ENCODE assay signal across 23 mouse cellular contexts in the genomic region with DNA sequence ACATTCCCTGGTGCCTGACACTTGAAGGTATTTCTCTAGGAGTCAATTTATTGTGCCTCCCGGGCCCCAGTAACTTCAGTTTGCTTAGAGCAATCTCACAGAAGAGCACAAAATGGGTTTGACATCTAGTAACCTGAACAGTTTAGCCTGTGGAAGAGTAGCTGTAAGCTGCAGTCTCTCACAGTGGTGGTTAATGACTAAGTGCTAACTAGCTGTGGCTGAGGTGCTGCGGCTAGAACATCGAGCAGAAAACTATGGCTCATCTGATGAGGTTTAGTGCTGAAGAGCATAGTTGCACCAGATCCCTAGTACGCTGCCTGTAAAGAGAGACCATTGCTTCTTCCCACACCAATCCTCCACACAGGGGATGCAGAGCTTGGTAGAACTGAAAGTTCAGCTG.
"Had no signal": no experiment of that assay in that cellular context is flagged by ENCODE, and none has a peak within 500 bp of the region (broad histone marks: within the 10 kb centered on the region; RNA-seq: fewer than 3 reads in every experiment).

No protein-coding gene starts in this region.

- H3K27me3 ChIP-seq: heart, embryonic 13.5 days; heart, embryonic 15.5 days; hindbrain, embryonic 13.5 days; hindbrain, embryonic 15.5 days; intestine, embryonic 15.5 days; limb, embryonic 12.5 days; liver, embryonic 13.5 days had no signal

- H3K4me1 ChIP-seq: heart, embryonic 13.5 days; heart, embryonic 15.5 days; hindbrain, embryonic 13.5 days; hindbrain, embryonic 15.5 days; intestine, embryonic 15.5 days; limb, embryonic 12.5 days had no signal

- H3K27ac ChIP-seq: heart, adult 2 months; heart, embryonic 13.5 days; heart, embryonic 15.5 days; hindbrain, embryonic 13.5 days; hindbrain, embryonic 15.5 days; hindbrain, postnatal 0 days; intestine, embryonic 15.5 days; layer of hippocampus, adult 2 months; left cerebral cortex, adult 2 months; limb, embryonic 12.5 days; liver, embryonic 13.5 days had no signal

- H3K36me3 ChIP-seq: heart, embryonic 13.5 days; heart, embryonic 15.5 days; hindbrain, embryonic 13.5 days; hindbrain, embryonic 15.5 days; intestine, embryonic 15.5 days; limb, embryonic 12.5 days; liver, embryonic 13.5 days had no signal

- H3K4me3 ChIP-seq: heart, adult 2 months; heart, embryonic 13.5 days; heart, embryonic 15.5 days; hindbrain, embryonic 13.5 days; hindbrain, embryonic 15.5 days; intestine, embryonic 15.5 days; layer of hippocampus, adult 2 months; left cerebral cortex, adult 2 months; limb, embryonic 12.5 days; liver, embryonic 13.5 days had no signal

- H3K4me2 ChIP-seq: heart, embryonic 11.5 days; heart, embryonic 13.5 days; heart, embryonic 15.5 days; hindbrain, embryonic 13.5 days; hindbrain, embryonic 15.5 days; intestine, embryonic 15.5 days; limb, embryonic 12.5 days; liver, embryonic 11.5 days; liver, embryonic 13.5 days had no signal

- ATAC-seq: hindbrain, postnatal 0 days; intestine, embryonic 15.5 days had no signal

- DNase-seq: gastrocnemius, postnatal 14 days; gastrocnemius, postnatal 36 days; heart, adult 2 months; heart, postnatal 14 days; heart, postnatal 36 days; kidney, adult 11 months; kidney, adult 8-10 months; kidney, postnatal 10 days; kidney, postnatal 25 days; kidney, postnatal 4 days; liver; liver, embryonic 13.5 days had no signal

- H3K9me3 ChIP-seq: heart, embryonic 13.5 days; heart, embryonic 15.5 days; hindbrain, embryonic 13.5 days; hindbrain, embryonic 15.5 days; intestine, embryonic 15.5 days; limb, embryonic 12.5 days; liver, embryonic 13.5 days had no signal

- H3K9ac ChIP-seq: heart, embryonic 13.5 days; heart, embryonic 15.5 days; hindbrain, embryonic 13.5 days; hindbrain, embryonic 15.5 days; intestine, embryonic 15.5 days; limb, embryonic 12.5 days; liver, embryonic 13.5 days had no signal
